Mouse (Mus musculus): ENCODE data around the gene Nsmce4a.

DNA sequence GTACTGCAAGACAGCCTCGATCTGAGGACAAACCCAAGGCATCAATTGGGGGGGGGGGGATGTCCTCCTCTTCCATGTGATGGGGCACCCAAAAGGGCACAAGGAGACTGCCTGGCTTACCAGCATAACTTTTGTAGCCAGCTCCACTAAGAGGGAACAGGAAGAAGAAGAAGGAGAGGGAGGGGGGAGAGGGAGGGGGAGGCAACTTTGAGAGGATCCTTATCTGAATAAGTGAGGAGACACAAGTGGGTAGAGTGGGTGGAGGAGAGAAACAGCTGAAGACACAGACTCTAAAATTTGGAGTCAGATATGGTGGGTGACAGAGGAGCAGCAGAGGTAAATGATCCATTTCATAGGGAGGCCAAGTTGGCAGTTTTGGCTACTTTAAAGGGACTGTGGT lies 12.0 kb downstream of the Nsmce4a start:
- TF ChIP-seq CTCF (IDR thresholded peaks at IDR 0.05; ENCODE audit: low read depth, low read length) = no peak
- TF ChIP-seq POLR2A (IDR thresholded peaks at IDR 0.05; ENCODE audit: extremely low read depth, insufficient read depth, low read length) = no peak

Measured in liver, adult 2 months (tissue).